Mouse (Mus musculus) liver, embryonic 14.5 days (tissue): ENCODE data around the gene Olfr551.

ENCODE experiments used
- CTCF ChIP-seq: IDR thresholded peaks from 2 replicates; pipeline ENCODE4 v1.5.1; 2016; ENCODE audit warnings: antibody characterized with exemption, low read depth, control low read depth
- EP300 ChIP-seq: IDR thresholded peaks from 2 replicates; pipeline ENCODE4 v1.6.1; 2016; ENCODE audit warnings: antibody characterized with exemption, low read depth

GRCm38 (mm10) chr7:102540596-102540995 lies 51.1 kb downstream of the Olfr551 start, which contains the start of gene Olfr548-ps1:
- TF ChIP-seq EP300 (no peak), CTCF (no peak)
